Mouse (Mus musculus) olfactory bulb, adult 2 months (tissue): Measurements from ENCODE around the gene Gfra1.

ENCODE experiments used
- CTCF ChIP-seq: fragments of 200-500 bp; IDR thresholded peaks from 2 replicates; pipeline ENCODE4 v1.5.1; 2012; ENCODE audit warnings: low read depth, mild to moderate bottlenecking, low read length, moderate library complexity; ENCODE audit not compliant: insufficient read depth
- POLR2A ChIP-seq: fragments of 200-500 bp; IDR thresholded peaks from 2 replicates; pipeline ENCODE4 v1.6.1; 2012; ENCODE audit warnings: mild to moderate bottlenecking, low read depth, low read length, moderate library complexity; ENCODE audit not compliant: insufficient read depth

- TF ChIP-seq POLR2A (no peak), CTCF (no peak)
These were observed 56.5 kb downstream of the Gfra1 start for GRCm38 (mm10) chr19:58399166-58399565.
